Mouse (Mus musculus): Measurements from ENCODE around the gene Poc1b. TPM values are rescaled to one million over a fixed set of nuclear protein-coding genes. Genes with fewer than 3 reads are reported as not detected.
"Not testable (repeated sequence)": the region's sequence is repeated elsewhere in the genome, so short reads cannot be mapped to it uniquely, and the experiment has no call there.

Poc1b gene
- total RNA-seq, 2 experiments from 2014 or later: 10.5 to 12.1 TPM

DNA sequence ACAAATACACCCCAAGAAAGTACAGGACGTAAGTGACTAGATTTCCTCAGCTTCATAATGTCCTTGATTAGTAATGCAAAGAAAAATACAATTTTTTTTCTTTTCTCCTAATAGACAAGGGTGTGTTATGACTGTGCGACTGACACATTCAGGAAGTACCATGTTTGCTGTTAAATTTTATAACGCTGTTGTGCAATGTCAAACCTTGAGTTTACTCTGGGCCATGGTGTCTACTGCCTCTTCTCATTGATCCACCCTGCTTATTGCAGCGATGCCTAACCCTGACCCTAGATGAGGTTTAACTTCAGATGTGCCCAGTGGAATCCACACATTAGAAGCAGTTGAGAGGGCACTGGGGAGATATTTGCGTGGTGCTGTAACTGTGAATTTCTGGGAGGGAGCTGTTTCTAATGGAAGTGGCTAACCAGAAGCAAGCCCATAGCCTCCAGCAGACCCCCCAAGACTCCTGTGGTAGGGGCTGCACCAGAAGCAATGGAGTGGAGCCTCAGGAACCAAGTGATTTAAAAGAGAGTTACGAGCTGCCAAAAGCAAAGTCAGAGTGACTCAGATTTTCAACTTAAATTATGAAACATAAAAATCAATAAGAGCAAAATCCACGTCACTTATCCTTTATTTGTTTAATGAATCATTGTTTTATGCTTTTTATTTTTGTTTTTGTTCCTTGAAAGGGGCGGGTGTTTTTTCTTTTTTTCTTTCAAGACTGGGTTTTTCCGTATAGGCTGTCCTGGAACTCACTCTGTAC, 104.8 kb downstream of the Poc1b start:
- DNase-seq: no peak
- intact Hi-C loops (cut with DNase I): no loop called here

DNA sequence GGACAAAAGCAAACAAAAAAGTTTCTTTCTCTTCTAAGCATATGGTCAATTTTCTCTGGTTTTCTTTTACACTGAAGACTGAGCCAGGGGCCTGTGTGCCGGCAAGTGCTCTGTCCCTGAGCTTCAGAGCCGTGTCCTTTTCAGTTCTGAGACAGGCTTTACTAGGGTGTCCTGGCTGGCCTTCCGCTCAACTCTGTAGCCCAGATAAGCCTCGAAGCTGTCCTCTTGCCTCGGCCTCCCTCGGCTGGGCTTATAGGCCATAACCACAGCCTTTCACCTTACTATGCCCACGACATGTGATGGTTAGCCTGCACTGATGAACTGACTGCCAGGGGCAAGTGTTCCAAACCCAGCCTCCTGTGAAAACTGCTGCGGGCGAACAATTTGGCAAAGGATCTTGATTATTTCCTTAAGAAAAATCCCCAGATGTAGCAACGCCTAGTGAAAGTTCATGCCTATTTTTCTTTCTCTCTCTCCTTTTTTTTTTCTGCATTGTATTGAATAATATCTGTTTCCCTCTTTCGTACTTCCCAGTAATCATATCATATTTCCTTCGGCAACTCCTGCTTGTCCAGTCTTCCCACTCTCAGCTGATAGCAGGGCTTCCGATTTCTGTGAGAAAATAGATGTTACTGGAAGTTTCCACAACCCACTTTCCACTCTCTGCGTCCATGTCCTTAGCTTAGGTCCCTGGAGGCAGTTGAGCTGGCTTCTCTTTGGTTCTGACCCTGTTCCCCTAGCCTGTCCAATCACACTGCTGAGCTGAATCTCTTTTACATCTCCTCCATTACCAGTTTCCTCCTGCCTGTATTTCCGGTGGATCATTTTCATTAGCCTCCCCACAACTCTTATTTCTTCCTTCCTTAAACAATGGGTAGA, 107.8 kb downstream of the Poc1b start:
- intact Hi-C loops (cut with DNase I): no loop called here

DNA sequence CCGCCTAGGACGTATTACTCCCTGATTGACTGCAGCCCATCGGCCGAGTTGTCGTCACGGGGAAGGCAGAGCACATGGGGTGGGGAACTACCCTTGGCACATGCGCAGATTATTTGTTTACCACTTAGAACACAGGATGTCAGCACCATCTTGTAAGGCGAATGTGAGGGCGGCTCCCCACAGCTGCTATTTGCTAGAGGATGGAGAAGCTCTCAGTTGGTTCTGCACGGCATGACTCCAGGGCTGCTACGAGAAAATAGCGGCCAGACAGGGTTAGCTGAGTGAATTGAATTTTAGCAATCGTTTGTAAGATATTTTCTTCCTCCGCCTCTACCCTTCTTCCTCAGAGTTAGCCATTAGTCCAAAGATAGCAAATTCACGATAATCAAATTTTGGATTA, 109.7 kb downstream of the Poc1b start:
- DNase-seq; intact Hi-C loops (cut with DNase I): not testable (repeated sequence)

More for the DNA sequence above, 107.8 kb downstream of the Poc1b start:
- DNase-seq: peak; percentile 30 to 32

DNA sequence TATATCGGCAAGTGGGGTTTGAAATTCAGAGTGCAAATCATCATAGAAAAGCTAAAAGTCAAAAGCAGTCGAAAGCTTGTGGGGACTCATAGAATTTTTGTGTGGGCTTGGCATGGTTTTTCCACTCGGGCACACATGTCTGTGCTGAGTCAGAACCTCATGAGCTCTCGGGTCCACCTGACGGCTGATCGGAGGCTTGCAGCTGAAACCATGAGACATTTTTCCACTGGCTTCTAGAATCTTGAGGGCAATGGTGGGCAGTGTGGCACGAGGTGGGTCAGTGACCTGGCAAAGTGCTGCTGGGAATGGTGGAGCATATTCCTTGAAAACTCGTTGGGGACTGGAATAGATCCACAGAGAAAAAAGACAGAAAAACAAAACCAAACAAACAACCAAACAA, 114.7 kb downstream of the Poc1b start:
- no peak for DNase-seq
- intact Hi-C loops (cut with DNase I): no loop called here

DNA sequence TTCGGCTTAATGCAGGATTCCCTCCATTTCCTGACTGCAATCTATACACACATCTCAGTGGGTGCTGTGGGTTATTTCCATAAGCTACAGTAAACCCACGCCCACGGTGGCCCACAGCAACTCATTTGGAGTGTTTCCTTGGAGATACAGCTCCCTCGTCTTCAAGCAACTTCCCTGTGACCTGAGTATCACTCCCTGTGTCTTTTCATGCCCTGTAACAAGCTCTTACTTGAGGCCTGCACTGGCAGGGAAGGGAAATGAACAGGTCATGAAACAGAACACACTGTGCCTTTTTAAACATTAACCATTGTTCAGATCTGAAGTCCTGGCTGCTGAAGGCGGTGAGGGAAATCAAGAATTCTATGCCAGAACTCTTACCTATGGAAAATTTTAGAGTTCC, 115.9 kb downstream of the Poc1b start:
- intact Hi-C loops (cut with DNase I): no loop called here

DNA sequence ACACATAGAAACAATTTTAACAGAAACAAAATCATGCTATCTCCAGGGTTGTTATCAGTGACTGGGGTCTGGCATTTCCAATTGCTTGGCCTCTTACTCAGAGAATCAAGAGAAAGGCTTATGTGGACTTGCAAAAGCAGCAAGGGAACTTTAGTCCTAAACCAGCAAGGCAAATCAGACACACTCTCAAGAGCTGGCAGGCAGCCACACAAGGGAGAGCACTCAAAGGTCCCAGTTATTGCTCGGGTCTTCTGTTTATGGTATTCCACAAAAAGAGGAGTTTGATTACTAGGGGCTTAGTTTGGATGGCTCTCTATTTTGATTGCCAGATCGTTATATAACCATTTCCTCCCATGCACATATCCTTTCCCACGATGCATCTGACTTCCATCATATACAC, 117.4 kb downstream of the Poc1b start:
- intact Hi-C loops (cut with DNase I): no loop called here
- no peak for DNase-seq

More for the DNA sequence above, 115.9 kb downstream of the Poc1b start:
- no peak for DNase-seq

DNA sequence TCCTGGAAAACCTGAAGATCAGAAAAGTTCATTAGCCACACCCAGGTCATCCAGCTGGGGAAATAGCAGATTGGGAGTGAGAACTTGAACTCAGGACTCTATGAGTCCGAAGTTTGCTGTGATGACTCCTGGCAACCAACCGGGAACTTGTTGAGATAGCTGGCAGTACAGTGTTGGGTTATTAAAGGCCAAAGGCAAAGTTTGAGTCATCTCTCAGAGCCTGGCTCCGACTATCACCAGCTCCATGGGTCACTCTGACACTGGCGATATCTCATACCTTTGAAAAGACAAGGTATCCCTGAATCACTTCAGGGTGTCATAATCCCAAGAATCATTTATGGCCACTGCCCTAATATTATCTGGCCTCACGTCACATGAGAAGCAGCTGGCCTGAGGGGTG, 119.9 kb downstream of the Poc1b start:
- no peak for DNase-seq
- intact Hi-C loops (cut with DNase I): loop anchor here (2.0 kb wide), 1 partner anchor 22 kb away; no protein-coding TSS in a partner anchor

DNA sequence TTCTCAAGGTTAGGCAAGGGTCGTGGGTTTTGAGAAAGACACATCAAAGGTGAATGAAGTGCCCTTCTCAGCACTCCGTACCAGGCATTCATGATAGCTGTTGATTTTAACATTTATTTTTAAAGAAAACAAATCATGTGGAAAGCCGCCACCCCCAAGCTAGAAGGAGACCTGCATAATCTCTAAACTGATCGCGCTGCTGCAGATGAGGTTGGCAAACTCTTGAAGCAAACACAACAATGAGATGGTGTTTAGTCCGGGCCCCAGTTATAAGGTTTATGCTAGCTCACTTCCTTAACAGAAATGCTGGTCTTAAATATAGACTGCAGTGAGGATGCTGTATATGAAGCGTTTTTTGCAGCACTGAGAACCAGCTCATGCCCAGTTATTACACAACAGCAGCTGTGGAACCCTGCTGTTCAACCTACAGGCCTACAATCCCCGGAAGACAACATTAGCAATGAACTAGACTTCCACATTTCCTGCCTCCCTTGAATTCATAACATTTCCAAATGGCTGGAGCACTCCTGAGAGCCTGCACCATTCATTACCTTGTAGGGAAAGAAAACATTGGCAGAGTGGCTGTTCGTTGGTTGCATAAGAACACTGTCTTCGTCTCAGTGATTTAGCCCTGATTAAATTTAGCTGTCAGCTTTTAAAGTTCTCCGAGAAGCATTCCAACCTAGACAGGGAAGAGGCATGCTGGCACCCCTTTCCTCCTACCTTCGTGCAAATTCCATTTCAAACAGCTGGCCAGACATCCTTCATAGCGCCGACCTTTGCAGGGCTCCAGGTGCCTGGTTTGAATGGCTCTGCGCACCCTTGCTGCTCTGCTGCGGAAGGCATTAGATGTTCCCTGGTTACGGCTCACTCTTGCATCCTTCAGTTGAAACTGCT, 121.4 kb downstream of the Poc1b start:
- DNase-seq: no peak

DNA sequence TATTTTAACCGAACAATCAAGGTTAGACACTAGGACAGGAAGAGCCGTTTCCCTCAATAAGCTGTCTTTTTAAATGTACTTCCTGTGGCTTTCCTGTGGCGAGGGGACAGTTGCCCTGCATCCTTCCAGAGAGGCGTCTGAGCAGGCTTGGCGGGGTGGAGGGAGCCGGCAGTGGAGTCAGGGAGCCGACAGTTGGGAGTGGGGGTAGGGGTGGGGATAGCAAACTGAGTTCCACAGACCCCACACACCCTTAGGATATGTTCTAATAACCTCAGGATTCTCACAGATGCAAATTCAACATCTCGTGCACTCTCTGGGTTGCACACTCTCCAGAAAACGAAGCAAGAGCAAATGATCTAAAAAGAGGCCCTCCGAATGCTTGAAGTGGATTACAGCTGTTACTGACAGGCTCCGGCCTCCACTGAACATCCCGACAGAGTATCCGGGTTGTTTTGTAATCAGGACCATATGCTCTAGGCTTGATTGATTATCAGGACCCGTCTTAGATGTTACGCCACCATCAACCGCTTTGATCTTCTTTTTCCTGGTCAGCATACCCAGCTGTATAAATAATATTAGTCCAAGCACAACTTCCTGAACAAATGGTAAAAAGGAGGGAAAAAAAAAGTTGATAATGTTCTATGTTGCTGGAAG, 122.3 kb downstream of the Poc1b start:
- peak; percentile 35 to 47 for DNase-seq
- intact Hi-C loops (cut with DNase I): no loop called here

More for the DNA sequence above, 121.4 kb downstream of the Poc1b start:
- intact Hi-C loops (cut with DNase I): loop anchor here (2.0 kb wide), 1 partner anchor 23 kb away; no protein-coding TSS in a partner anchor

DNA sequence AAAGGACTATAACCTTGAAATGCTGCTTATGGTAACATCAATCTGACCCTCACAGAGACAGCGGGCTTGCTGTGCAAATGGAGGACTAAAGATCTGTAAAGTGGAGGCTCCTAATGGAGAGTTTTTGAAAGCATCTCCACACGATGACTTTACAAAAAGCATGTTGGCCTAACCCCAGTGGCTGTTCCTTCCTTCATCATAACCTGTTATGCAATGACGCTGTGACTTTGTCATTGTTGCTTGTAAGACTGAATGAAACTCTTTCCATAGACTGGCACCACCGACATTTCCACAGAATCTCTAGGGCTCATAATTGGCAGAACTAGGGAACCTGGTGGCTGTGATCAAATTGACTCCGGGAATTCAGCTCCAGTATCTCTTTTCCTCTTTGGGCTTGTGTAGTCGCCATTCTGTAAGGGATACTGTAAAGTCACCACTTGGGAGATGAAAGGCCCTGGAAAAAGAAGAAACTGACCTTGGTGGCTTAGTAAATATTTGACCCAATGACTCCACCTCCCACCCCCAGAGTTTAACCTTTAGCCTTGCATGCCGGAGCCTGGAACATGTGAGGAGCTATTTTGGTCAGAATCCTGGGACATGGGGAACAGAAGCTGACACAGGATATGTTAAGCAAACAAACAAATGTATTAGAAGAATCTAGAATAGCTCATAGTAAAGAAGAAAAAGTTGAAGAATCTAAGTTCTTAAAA, 125.8 kb downstream of the Poc1b start:
- DNase-seq: no peak
- intact Hi-C loops (cut with DNase I): no loop called here

DNA sequence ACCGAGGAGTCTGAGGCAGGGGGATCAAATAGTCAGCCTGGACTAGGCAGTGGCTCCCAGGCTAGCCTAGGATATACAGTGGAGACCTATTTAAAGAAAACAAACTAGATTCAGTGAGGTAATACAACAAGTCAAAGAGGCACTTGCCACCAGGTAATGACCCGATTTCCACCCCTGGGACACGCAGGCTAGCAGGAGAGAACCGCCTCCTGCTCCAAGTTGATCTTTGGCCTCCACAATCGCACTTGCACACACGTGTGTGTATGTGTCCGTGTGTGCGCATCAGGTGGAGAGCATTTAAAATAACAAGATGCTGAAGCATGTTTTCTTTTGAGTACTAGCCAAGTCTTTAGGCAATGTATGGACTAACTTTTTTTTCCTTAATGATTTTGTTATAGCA, 127.5 kb downstream of the Poc1b start:
- DNase-seq: no peak
- intact Hi-C loops (cut with DNase I): no loop called here

DNA sequence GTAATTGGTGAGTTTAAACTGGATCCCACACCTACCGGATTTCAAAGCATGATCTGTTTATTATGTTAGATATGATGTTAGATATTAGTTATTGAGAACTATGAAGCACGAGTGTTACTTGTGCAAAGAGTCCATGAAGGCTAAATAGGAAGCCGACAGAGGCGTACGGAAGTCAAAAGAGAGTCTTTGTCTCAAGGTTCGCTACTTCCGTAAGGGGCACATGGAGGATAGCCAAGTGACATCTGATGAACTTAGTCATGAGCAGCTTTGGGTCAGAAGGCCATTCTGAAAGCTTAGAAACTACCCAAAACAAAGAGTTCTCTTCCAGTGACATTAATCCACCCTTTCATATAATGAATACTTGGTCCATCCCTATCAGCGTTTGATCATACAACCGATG, 128.2 kb downstream of the Poc1b start:
- intact Hi-C loops (cut with DNase I): loop anchor here (1.0 kb wide), 1 partner anchor 22 kb away; no protein-coding TSS in a partner anchor
- DNase-seq: no peak

DNA sequence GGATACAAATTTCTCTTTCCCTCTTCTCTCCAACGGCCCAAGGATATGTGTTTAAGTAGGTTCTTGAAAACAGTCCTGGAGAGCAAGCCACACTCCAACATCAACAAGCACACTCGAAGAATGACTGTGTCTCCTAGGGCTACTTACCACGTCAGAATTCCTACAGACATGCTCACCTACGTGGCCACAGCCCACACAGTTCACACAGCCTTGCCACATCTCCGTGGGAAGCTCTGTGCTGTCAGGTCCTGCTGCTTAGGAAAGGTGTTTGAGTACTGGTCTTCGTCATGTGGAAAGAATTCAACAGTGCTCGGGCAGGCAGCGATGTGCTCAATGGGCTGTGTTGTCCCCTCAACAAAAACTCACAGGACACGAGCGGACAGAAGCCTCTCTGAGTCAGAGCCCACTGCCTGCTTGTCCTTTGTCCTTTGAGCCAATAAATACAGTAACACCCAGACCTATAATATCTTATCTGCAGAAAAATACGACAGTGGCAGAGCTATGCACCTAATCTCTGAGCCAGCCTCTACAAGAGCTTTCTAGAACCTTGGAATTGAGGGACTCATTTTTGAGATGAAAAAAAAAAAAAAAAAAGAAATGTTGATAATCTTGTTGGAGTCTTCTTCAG, 130.5 kb downstream of the Poc1b start:
- no peak for DNase-seq
- intact Hi-C loops (cut with DNase I): no loop called here

DNA sequence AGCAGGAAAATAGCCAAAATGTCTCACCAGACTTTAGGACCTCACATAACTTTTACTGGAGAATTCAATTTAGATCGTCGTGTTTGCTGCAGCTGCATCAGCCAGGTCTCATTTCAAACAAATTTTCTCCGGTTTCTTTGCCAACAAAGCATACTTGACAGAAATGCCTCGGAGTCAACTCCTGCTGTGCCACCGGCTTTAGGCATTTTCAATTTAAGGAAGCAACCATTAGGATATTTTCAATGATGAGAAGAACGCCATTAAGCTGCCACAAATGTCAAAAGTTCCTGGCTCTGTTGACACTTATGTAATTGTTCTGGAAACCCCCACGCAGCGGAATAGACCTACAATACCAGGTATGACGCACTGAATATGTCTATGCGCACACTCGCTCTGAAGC, 131.7 kb downstream of the Poc1b start:
- intact Hi-C loops (cut with DNase I): no loop called here
- DNase-seq: no peak

DNA sequence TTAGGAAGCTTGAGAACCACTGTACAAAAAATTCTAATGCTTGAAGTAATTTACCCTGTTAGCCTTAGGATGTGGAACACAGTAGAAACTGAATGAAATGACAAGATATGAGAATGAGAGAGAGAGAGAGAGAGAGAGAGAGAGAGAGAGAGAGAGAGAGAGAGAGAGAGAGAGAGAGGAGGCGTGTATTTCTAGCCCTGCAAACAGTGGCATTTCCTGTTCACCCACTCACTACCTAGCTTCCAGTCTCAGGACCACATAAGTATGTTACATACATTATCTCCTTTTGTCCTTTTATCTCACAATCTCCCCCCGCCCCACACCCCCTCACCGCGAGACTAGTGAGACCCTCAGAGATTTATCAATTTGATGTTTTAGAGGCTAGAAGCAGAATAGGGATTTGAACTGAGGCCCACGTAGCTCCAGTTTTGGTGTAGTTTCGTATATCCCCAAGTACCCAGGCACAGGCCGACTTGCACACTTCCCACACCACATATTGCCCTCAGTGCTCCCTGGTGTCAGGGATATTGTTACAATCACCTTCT, 134.5 kb downstream of the Poc1b start:
- intact Hi-C loops (cut with DNase I): no loop called here
- no peak for DNase-seq

DNA sequence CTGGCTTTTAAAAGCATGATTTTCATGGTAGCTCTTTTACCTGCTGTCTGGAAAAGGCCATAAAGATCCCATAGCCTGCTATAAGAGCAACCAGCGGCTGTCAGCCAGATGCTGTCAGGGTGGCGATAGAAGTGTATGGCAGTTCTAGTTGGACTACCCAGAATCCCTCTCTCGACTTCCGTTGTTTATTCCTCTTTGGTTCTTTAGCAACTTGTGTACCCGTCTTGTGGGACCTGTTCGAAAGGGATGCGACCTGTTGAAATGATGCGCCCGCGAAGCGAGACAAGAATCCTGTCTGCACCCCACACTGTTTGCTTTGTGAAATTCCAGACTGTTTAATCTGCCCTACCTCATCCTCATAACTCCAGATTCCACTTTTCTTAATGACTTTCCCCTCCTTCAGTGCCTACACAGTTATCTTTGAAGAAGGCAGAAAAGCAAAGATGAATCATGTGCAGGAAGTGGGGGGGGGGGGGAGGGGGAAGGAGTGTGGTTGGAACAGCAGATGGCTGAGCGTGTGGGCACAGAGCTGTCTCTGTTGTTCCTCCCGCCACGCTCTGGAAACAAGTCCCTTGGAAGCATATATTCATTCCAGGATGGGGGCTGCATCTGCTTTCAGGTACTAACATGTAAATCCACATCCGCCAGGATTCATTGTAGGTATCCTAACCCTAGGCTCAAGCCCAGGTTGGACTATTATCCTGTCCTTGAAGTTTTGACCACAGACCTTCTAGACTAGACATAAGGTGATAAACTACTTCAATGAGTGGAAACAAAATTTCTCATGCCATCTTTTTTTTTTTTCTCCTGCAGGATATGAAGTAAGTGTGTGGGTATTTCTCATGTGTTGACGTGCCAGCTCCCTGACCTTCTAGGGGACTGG, 135.2 kb downstream of the Poc1b start:
- peak in 1 of 2 experiments; percentile 25 for DNase-seq
- intact Hi-C loops (cut with DNase I): no loop called here

DNA sequence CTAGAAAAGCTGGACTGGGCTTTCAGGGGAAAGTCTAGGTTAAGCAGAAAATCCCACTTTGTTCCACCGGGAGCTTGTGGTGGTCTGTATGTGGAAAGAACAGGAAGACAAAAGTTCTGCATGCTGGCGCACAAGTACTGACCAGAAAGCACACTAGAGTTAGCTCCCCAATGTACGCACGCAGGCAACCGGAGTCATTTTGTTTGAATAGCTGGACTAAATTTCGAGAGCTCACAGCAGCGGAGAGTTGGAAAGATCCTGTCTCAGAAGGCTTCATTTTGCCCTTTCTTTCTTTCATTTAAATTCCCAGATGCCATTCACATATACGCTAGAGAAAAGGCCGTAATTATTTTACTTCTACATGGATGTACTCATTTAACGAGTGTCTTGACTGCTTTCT, 135.9 kb downstream of the Poc1b start:
- DNase-seq: no peak
- intact Hi-C loops (cut with DNase I): no loop called here

Measured in heart, postnatal 10 days (tissue).